In the genomic region with DNA sequence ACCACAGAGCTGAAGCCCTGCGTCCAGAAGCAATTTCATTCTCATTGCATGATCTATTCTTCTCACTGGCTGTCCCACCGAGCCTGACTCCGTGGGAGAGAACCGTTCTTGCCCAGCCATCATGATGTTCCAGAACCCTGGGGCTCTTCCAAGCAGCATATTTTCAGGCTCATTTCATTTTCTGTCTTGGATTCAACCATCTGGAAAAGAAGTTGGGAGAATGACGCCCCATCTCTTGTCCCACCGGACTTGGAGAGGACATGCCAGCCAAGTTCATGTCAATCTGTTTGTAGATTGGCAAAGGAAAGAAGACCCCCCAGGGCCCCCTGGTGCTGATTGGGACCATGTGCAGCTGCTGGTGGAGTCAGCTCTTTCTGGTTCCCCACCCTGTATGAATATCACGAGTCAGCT, we compare ENCODE assay signal across 11 mouse cellular contexts.
DNase-seq lines count a peak whose midpoint lies in the region; ATAC-seq and TF ChIP-seq lines count a peak whose summit lies in the region.
"Had no signal": no experiment of that assay in that cellular context is flagged by ENCODE, and none has a peak within 500 bp of the region (broad histone marks: within the 10 kb centered on the region; RNA-seq: fewer than 3 reads in every experiment).

No protein-coding gene starts in this region.

- ATAC-seq in cerebellum, adult (ENCODE audit: insufficient number of reproducible peaks, low FRiP score, low TSS enrichment): no peak
- ATAC-seq in liver, embryonic 12.5 days: no peak
- no peak for ATAC-seq in intestine, embryonic 15.5 days
- ATAC-seq: forebrain, embryonic 14.5 days had no signal

- no peak for TF ChIP-seq POLR2A in lung, adult 2 months (IDR thresholded peaks at IDR 0.05; ENCODE audit: borderline replicate concordance, extremely low read depth, low read depth, low read length)
- TF ChIP-seq POLR2A in olfactory bulb, adult 2 months (IDR thresholded peaks at IDR 0.05; ENCODE audit: insufficient read depth, low read depth, low read length): 0 out of 2 replicates have a peak, but pooled peaks have one; percentile 23

- no peak for TF ChIP-seq CTCF in lung, adult 2 months (IDR thresholded peaks at IDR 0.05; ENCODE audit: insufficient read depth, low read length)
- TF ChIP-seq CTCF in olfactory bulb, adult 2 months (IDR thresholded peaks at IDR 0.05; ENCODE audit: insufficient read depth, low read depth, low read length): no peak

- no peak overlapping the region for H3K4me2 ChIP-seq in liver, embryonic 12.5 days
- no peak overlapping the region for H3K4me2 ChIP-seq in intestine, embryonic 15.5 days (replicated peaks)
- H3K4me2 ChIP-seq: kidney, embryonic 15.5 days; limb, embryonic 13.5 days had no signal

- intact Hi-C loops in heart, postnatal 36 days (cut with DNase I): loop anchor here (5.0 kb wide), 1 partner anchor 91 kb away; no protein-coding TSS in a partner anchor

- H3K9me3 ChIP-seq in liver, embryonic 12.5 days (replicated peaks): no peaks in the 10 kb centered on the region
- H3K9me3 ChIP-seq in intestine, embryonic 15.5 days: no peaks in the 10 kb centered on the region
- H3K9me3 ChIP-seq: kidney, embryonic 15.5 days; limb, embryonic 13.5 days had no signal

- H3K9ac ChIP-seq in liver, embryonic 12.5 days: no peak overlapping the region
- H3K9ac ChIP-seq in intestine, embryonic 15.5 days: no peak overlapping the region
- H3K9ac ChIP-seq: kidney, embryonic 15.5 days; limb, embryonic 13.5 days had no signal

- no peaks in the 10 kb centered on the region for H3K27me3 ChIP-seq in liver, embryonic 12.5 days (replicated peaks)
- no peaks in the 10 kb centered on the region for H3K27me3 ChIP-seq in intestine, embryonic 15.5 days (replicated peaks)
- H3K27me3 ChIP-seq: kidney, embryonic 15.5 days; limb, embryonic 13.5 days had no signal

- H3K27ac ChIP-seq in olfactory bulb, adult 2 months (ENCODE audit: insufficient read depth, low read depth, low read length): no peak overlapping the region
- H3K27ac ChIP-seq in liver, embryonic 12.5 days: no peak overlapping the region
- H3K27ac ChIP-seq in intestine, embryonic 15.5 days: no peak overlapping the region
- H3K27ac ChIP-seq: kidney, embryonic 15.5 days; limb, embryonic 13.5 days had no signal

- H3K4me3 ChIP-seq in lung, adult 2 months (replicated peaks; ENCODE audit: extremely low read depth, low read depth, low read length): no peak overlapping the region
- no peak overlapping the region for H3K4me3 ChIP-seq in olfactory bulb, adult 2 months (ENCODE audit: insufficient read depth, low read depth, low read length)
- H3K4me3 ChIP-seq in liver, embryonic 12.5 days: no peak overlapping the region
- H3K4me3 ChIP-seq in intestine, embryonic 15.5 days (replicated peaks): no peak overlapping the region
- H3K4me3 ChIP-seq: kidney, embryonic 15.5 days; limb, embryonic 13.5 days had no signal

- no peaks in the 10 kb centered on the region; the same call in 1 of the 2 replicates for H3K4me1 ChIP-seq in lung, adult 2 months (ENCODE audit: control insufficient read depth, insufficient read depth, low read length)
- peaks cover 5% of the 10 kb centered on the region for H3K4me1 ChIP-seq in olfactory bulb, adult 2 months (ENCODE audit: control insufficient read depth, insufficient read depth, low read length)
- no peaks in the 10 kb centered on the region for H3K4me1 ChIP-seq in liver, embryonic 12.5 days
- 0 out of 2 replicates have a peak, but pooled peaks cover 2% of the 10 kb centered on the region for H3K4me1 ChIP-seq in intestine, embryonic 15.5 days (replicated peaks)
- H3K4me1 ChIP-seq: kidney, embryonic 15.5 days; limb, embryonic 13.5 days had no signal

- peak; percentile 50 to 73 for DNase-seq in cerebellum, postnatal 10 days
- DNase-seq in lung, adult 18-20 months: peak; percentile 6 to 11
- no peak for DNase-seq in lung, adult 2 months
- peak; percentile 38 to 41 for DNase-seq in heart, postnatal 36 days

- no peaks in the 10 kb centered on the region for H3K36me3 ChIP-seq in liver, embryonic 12.5 days
- no peaks in the 10 kb centered on the region for H3K36me3 ChIP-seq in intestine, embryonic 15.5 days
- H3K36me3 ChIP-seq: kidney, embryonic 15.5 days; limb, embryonic 13.5 days had no signal

- WGBS in lung, adult 2 months: 77% methylated on average over 7 of the region's 7 CpGs
- WGBS in olfactory bulb, adult 2 months: 50% methylated on average over 7 of the region's 7 CpGs
- 76% methylated on average over 7 of the region's 7 CpGs for WGBS in liver, embryonic 12.5 days (ENCODE audit: insufficient replicate concordance)
- WGBS in intestine, embryonic 15.5 days: 88% methylated on average over 7 of the region's 7 CpGs
